Mouse (Mus musculus) cerebellum, postnatal 14 days (tissue): ENCODE results near the gene Arhgef28.

Source experiments
- DNase-seq, 2 experiments: peaks; one replicate each; pipeline ENCODE4 v3.0.0; 2021; ENCODE audit warnings: mixed read lengths in 2 of 2

The Arhgef28 gene

GRCm38 (mm10) chr13:97898590-97898989, 307.6 kb downstream of the Arhgef28 start:
- DNase-seq: no peak

DNA sequence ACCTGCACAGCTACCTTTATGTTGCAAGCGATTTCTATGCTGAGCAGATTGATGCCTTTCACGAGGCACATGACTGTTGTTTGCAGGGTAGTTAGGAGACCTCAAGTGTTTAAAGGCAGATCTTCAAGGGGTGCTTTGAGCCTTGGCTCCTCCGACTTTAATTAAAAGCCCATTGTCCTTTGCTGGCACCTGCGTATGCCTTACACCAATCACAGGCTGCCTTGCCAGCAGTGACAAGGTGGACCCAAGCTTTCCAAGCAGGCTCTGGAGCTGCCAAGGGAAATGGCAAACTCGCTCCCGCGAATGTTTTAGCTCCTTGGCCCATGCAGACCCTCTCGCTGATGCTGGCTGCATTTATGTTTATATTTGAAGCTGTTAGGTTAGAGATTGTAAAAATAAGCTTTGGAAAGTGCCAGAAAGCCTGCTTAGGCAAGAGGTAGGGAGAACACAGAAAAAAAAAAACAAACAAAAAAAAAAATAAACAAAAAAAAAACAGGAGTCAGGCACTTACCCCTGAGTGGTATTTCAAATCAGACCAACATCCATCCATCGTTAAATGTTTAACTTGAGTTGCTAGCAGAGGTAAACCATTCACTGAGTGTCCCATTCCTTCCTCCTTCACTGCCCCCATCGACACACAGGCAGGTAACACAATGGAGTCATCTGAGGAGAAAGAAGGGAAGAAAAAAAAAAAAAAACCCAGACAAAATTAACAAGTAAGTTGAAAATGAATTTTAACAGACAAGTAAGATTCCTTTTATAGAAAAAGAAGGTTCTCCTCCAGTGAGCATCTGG, 313.0 kb downstream of the Arhgef28 start:
- DNase-seq: peak; percentile 36 to 53

GRCm38 (mm10) chr13:97892089-97892884, 314.0 kb downstream of the Arhgef28 start:
- DNase-seq: peak in 1 of 2 experiments; percentile 12

DNA sequence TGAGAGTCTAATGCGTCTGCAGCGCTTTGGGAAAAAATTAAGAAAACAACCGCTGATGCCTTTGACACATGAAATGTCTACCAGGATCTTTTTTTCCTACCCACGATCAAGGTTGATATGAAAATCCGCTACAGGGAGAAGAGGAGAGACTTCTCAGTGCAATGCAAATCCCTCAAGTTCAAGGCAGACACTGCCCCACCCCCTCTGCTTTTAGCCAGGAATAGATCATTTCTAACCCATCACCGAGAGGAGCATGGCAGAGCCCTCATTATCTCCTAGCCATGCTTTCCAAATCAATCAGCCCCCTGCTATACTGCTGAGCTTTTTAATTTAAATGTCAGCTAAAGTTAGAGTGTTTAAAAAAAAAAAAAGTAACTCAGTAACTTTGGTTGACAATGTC, 318.2 kb downstream of the Arhgef28 start:
- DNase-seq: no peak

DNA sequence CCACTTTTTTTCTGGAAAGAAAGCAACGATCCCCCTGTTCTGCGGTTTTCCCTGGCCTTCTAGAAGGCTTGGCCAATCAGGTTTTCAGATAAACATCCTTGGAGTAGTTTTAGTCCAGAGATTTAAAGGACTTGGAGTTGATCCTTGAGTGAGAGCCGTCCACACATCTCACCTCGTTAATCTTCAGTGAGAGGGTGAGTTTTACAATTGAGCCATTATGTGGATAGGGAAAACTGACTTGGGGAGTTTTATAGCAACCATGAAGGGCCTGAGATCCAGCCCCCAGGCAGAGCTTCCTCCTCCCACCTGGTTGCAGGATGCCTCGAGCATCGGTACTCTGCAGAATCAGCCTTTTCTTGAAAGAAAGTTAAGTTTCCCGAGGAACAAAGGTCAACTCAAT, 318.7 kb downstream of the Arhgef28 start:
- no peak for DNase-seq

DNA sequence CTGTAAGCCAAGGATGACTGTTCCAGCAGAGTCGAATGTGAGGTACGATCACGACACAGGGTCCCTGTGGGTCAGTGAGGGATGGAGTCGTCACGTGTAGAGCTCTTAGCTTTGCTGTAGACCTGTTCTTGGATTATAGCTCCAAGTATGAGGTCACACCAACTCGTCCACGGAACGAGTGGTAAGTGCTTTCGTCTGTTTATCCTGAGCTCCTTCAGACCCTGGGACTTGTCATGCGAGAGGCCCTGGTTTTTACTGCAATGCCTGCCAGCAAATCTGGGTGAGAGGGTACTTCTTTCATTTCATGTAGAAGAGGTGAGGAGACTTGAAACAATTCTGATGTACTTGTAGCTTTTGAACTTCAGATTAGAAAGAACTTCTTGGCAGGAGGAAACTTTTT, 322.6 kb downstream of the Arhgef28 start:
- DNase-seq: no peak

DNA sequence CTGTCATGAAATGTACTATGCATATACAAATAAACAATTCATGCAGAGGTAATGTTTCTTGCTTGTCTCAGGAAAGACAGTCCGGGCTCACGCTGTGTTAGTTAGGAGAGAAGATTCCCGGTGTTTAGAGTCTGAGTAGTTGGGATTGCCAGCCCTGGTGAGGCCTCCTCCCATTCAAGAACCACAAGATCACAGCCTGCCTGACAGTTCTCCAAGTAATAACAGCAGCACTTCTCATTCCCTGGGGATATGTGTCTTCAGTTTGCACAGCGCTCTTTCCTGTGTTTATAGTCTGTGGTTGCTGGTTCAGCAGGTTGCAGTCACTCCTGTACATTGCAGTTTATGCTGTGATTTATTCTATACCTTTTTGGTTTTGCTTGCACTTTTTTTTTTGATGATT, 329.8 kb downstream of the Arhgef28 start:
- no peak for DNase-seq

DNA sequence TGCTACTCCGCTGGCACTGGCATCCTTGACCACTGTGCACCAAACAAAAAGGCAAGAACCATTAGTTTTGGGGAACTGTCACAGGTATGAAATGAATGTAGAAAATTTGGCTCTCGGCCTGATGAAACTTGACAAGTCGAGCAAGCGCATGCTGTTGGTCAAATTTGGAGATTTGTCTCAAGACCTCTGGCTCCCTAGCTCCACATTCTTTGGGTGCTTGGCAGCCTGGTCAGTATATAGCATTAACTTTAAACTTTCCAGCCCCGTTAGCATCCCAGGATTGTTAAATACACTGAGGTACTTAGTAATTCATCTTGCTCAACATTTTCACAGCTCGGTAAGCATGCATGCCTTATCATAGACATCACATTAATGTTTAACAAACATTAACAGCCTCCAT, 330.2 kb downstream of the Arhgef28 start:
- DNase-seq: no peak

DNA sequence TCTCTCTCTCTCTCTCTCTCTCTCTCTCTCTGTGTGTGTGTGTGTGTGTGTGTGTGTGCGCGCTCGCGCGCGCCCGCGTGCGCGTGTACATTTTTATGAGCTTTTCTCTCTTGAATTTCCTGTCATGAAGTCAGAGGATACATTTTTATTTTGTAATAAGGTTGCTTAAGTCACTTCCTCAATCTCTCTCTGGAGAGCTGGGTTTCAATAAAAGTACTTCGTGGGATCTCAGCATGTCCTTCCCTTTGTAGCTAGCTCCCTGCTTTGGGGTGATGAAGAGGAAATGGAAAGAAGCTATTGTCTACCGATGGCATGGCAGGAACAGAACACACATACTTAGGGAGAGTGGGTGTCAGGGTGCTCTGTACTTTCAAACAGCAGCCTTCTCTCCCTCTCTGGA, 336.8 kb downstream of the Arhgef28 start:
- no peak for DNase-seq

- no peak for DNase-seq
These were observed 338.8 kb downstream of the Arhgef28 start for GRCm38 (mm10) chr13:97867322-97867962.

DNA sequence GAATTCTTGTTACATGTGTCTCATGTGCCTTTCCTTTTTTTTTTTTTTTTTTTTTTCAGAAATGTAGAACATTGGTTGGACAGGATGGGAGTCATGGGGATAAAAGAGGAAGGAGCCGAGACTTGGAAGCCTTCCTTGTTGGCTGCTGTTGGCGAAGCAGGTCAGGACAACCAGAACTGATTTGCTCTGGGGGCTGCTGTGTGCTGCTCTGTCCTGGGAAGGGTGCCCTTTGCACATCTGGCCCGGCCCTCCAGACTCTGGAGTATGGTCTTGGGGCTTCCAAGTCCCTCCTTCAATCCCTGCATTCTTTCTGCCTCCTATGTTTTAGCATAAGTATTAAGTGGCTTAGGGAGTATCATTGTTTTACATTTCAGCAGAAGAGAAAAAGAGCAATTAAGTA, 347.2 kb downstream of the Arhgef28 start:
- no peak for DNase-seq

- no peak for DNase-seq
These were observed 348.4 kb downstream of the Arhgef28 start for GRCm38 (mm10) chr13:97857860-97858259.

GRCm38 (mm10) chr13:97853356-97853968, 352.8 kb downstream of the Arhgef28 start:
- no peak for DNase-seq
